Mouse (Mus musculus): ENCODE measurements around the gene Samd13.

Gene Samd13

DNA sequence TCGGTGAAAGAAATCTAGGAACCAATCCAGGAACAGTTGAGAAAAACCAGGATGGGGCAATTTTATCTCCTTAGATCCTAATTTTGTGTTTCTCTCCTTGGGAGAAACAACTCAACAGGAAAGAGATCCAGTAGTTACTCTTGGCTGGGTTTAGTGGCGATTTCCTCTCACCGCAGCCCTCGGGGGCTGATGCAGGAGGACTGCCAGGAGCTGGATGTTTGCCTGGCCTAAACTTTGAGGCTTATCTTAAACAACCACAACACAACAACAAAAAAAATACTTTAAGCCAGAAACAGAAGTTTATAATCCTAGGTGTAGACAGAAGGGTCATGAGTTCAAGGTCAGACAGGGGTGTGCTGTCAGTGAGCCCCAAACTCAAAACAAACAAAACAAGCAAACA lies 73.6 kb downstream of the Samd13 start:
- DNase-seq = no peak

DNA sequence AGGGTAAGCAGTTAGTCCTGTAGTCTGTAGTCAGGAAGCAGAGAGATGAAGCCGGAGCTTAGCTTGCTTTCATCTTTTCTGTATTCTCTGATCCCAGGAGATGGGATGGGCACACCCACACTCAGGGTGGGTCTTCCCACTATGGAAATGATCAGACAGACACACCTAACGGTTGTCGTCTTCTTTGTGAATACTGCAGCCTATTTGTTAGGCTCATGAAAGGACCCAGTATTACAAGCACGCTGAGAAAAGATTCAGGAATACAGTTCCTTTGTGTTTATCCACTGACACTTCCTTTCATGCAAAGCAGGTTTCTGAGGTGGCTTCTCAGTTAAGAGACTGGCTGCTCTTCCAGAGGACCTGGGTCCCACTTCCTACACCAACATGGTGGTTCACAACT lies 74.1 kb downstream of the Samd13 start:
- DNase-seq = no peak

DNA sequence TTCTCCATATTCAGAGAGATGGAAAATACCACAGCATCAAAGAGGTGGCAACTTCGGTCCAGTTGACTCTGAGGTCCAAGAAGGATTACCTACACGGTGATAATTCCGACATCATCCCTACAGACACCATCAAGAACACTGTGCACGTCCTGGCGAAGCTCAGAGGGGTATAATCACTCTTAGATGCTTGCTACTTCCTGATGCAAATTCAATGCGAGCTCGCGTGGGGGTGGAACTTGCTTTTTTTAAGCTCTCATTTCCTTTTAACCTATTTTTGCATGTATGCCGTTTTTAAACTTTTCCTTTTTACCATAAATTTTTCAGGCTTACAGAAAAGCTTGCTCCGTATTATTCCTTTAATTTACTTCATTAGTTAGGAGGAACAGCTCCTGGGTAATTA lies 75.1 kb downstream of the Samd13 start:
- DNase-seq = no peak

DNA sequence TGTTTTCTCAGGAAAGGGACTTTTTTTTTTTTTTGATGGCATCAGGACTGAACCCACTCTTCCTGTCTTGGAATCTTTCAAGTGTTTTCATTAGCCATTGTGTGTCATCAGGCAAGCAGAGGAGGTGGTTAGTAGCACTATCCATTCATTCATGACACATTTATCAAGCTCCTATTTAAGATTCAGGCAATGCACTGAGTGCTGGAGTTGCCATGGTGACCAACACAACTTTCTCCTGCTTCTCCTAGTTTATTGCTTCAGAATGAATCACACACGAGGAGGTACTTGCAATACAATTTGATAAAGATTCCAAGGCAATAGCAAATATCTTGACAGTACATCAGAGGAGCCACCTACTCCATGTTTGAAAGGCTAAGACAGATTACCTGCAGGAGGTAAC lies 78.0 kb downstream of the Samd13 start:
- DNase-seq = no peak

DNA sequence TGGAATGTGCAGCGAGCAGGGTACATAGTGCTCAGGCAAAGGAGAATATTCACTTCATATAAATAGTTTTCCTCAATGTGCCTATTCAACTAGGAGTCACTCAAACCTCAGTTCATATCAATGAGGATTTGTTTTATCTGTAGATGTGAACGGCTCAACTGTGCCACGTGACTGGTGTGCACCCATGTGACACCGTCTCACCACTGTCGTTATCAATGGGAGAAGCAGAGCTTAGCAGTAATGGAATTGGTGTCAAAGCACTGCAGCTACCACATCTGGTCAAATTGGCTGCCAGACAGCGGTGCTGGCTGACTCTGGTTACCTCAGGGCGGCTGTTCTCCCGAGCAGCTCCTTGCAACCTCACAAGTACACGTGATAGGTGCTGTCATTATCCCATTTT lies 80.7 kb downstream of the Samd13 start:
- no peak for DNase-seq

DNA sequence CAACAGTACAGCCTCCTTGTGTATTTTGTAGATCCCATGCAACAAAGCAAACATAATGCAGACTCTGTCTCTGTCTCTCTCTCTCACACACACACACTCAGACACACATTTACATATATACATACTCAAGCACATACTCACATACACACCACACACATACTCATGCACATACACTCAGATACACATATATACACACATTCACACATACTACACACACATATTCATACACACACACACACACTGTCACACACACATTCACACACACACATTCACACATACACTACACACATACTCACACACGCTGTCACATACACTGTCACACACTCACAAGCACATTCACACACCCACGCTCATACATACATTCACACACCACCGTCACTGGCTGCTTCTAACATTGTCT lies 82.9 kb downstream of the Samd13 start:
- no peak for DNase-seq

DNA sequence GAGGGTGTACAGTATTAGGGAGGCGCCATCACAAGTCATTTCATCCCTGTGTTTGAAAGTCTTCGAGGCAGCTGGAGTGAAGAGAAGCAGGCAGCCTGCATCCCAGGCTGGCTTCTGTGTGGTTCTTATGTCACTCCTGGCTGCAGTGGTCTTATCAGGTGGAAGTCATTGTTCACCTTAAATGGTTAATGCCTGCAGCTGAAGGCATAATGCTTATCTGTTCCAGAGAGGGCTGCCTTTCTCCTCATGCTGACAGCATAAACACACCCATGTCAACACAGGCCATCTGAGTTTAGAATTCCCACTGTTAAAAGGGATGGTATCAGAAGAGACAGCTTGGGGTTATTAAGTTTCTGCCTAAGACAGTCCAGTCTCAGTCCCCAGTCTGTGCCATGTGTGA lies 84.2 kb downstream of the Samd13 start:
- DNase-seq = no peak

DNA sequence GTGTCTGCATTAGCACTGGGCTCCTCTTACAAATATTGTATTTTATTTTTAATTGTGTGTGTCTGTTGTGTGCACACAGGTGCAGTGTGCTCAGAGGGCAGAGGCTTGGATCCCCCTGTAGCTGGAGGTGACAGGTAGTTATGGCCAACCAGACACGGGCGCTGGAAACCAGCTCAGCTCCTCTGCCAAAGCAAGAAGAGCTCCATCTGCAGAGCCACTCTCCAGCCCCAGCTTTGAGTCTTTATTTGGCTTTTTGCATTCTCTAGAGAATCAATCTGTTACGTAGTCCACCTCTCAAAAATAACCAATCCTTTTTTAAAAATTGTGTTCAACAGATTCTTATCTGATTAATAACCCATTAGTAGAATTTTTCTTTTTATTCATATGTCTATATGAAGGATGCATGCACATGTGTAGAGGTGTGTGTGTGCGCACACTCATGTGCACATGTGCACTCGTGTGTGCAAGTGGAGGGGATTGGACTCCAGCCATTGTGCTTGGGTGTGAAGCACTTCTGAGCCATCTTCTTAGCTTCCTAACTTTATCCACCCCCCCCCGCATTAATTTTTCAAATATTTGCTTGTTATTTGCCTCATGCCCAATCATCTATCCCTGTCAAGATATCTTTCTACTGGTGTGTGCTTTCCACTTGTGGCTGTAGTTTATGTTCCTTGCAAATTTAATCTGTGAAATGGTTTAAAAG lies 86.0 kb downstream of the Samd13 start:
- no peak for DNase-seq

DNA sequence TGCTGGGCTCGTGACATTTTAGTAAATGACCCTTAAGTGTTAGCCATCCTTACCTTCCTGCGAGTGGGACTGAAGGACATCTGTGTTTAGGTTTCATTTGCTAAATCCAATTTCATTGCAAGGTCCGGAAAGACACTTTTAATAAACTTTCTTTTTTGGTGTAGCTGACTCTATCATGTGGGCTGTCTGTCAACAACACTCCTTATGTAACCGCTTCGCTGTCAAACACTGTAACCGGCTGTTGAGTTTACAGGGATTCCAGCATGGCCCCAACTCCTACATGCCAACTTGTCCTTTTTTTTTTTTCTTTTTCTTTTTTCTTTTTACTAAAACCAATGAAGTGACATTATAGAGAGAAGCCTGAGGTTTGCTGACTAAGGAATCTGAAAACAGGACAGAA lies 87.0 kb downstream of the Samd13 start:
- no peak for DNase-seq

DNA sequence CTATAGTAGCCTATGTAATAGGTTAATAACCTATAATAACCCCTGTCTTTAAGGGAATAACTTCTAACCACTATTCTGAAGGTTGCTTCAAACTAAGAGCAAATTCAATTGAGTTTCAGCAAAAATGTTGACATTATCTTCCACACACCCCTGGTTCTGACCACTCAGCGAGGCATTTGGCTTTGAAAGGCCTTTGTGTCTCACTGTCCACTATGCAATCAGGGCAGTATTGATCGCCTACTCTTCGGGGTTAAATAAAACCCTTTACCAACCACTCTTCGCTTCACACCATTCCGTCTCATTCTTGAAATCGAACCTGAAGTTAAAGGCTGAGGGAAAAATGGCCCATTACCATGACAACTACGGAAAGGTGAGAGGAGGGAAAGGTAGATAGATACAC lies 88.5 kb downstream of the Samd13 start:
- DNase-seq = no peak

DNA sequence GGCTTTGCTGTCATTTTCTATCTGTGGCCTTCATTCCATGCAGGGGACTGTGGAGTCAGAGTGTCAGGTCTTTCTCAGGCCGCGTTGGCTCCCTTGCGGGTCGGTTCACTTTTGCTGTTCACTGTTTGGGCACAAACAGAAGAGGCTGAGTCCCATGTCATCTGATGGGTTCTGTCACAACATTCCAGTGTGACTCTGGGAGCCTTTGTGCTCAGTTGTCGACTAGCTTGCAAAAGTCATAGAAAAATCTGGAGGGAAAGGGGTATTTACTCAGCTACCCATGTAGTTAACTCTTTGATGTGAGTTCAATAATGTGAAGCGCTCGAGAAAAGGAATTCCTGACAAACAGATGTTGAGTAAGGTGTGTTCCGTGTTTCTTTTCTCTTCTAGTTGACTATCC lies 89.0 kb downstream of the Samd13 start:
- DNase-seq = no peak

DNA sequence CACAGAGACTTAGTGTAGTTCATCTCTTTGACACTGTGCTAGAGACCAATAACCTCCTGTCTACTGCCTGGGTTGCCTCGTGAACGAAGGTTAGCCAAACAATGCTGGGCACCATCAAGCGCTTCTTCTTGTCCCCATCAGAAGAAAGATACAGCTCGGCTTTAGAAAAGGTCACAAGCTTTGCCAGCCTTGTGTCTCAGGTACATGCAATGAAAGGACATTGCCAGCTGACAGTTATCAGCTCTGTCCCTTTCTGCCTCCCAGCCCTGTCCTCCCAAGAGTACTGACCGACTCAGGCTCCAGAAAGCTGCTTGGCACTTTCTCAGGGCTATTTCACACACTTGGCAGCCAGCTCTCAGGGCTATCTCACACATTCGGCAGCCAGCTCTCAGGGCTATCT lies 90.0 kb downstream of the Samd13 start:
- no peak for DNase-seq
